Mouse (Mus musculus): ENCODE results near the gene Sec14l5. TPM values are rescaled to one million over a fixed set of nuclear protein-coding genes. Genes with fewer than 3 reads are reported as not detected.
"Not testable (repeated sequence)": the region's sequence is repeated elsewhere in the genome, so short reads cannot be mapped to it uniquely, and the experiment has no call there.

Gene Sec14l5
- polyA plus RNA-seq, 1 experiment = 0.05 TPM

- peaks cover 5% of the 10 kb centered on the region for H3K27me3 ChIP-seq (ENCODE audit: control insufficient read depth, insufficient read depth, insufficient read length)
- TF ChIP-seq POLR2AphosphoS2 (IDR thresholded peaks at IDR 0.05; ENCODE audit: insufficient read length, low read depth) (no peak), USF1 (IDR thresholded peaks at IDR 0.05; ENCODE audit: low read depth) (no peak), MYOG (IDR thresholded peaks at IDR 0.05; ENCODE audit: control insufficient read depth in 1 of 3, insufficient read depth in 1 of 3, insufficient read length in 2 of 3, low read depth in 2 of 3) (no peak), TCF3 (IDR thresholded peaks at IDR 0.05; ENCODE audit: insufficient read length, low read depth) (no peak), POLR2A (IDR thresholded peaks at IDR 0.05; ENCODE audit: insufficient read length, low read depth) (no peak), MAX (IDR thresholded peaks at IDR 0.05; ENCODE audit: low read depth) (no peak), E2F4 (IDR thresholded peaks at IDR 0.05; ENCODE audit: insufficient read depth) (no peak), CEBPB (IDR thresholded peaks at IDR 0.05; ENCODE audit: insufficient read depth, poor library complexity, severe bottlenecking) (no peak), REST (IDR thresholded peaks at IDR 0.05; ENCODE audit: insufficient read depth, insufficient read length) (no peak), TCF12 (IDR thresholded peaks at IDR 0.05; ENCODE audit: insufficient read depth, poor library complexity, severe bottlenecking) (no peak), SRF (IDR thresholded peaks at IDR 0.05; ENCODE audit: control insufficient read depth, insufficient read length, low read depth) (no peak), MYOD1 (IDR thresholded peaks at IDR 0.05; ENCODE audit: control insufficient read depth in 1 of 3, insufficient read length in 2 of 3, low read depth in 2 of 3) (no peak)
- no peak overlapping the region for H3K4me3 ChIP-seq
- H3K79me2 ChIP-seq (ENCODE audit: control insufficient read depth, insufficient read depth) = no peaks in the 10 kb centered on the region
- no peak overlapping the region for H3ac ChIP-seq (ENCODE audit: control insufficient read depth, insufficient read length)
- H3K36me3 ChIP-seq (ENCODE audit: control insufficient read depth, insufficient read depth) = no peaks in the 10 kb centered on the region
- no peak overlapping the region for H3K4me2 ChIP-seq (ENCODE audit: low read depth)
Observed at GRCm38 (mm10) chr16:5217341-5218133, 70.6 kb downstream of the Sec14l5 start.

- Histone ChIP-seq H3K36me3 (ENCODE audit: control insufficient read depth, insufficient read depth) (no peaks in the 10 kb centered on the region), H3K4me2 (ENCODE audit: low read depth) (no peak overlapping the region), H3K27me3 (ENCODE audit: control insufficient read depth, insufficient read depth, insufficient read length) (peaks cover 5% of the 10 kb centered on the region), H3K4me3 (no peak overlapping the region), H3ac (ENCODE audit: control insufficient read depth, insufficient read length) (no peak overlapping the region), H3K79me2 (ENCODE audit: control insufficient read depth, insufficient read depth) (no peaks in the 10 kb centered on the region)
- TF ChIP-seq MYOD1 (IDR thresholded peaks at IDR 0.05; ENCODE audit: control insufficient read depth in 1 of 3, insufficient read length in 2 of 3, low read depth in 2 of 3) = no peak
- no peak for TF ChIP-seq SRF (IDR thresholded peaks at IDR 0.05; ENCODE audit: control insufficient read depth, insufficient read length, low read depth)
- TF ChIP-seq MYOG (IDR thresholded peaks at IDR 0.05; ENCODE audit: control insufficient read depth in 1 of 3, insufficient read depth in 1 of 3, insufficient read length in 2 of 3, low read depth in 2 of 3) = no peak
- no peak for TF ChIP-seq TCF12 (IDR thresholded peaks at IDR 0.05; ENCODE audit: insufficient read depth, poor library complexity, severe bottlenecking)
Observed at GRCm38 (mm10) chr16:5221403-5221802, 74.5 kb downstream of the Sec14l5 start.

GRCm38 (mm10) chr16:5222140-5222539, 75.2 kb downstream of the Sec14l5 start, which contains the start of gene AU021092:
TSS of gene AU021092 (minus strand) at chr16:5222299.
- no peaks in the 10 kb centered on the region for H3K36me3 ChIP-seq (ENCODE audit: control insufficient read depth, insufficient read depth)
- TF ChIP-seq POLR2A (IDR thresholded peaks at IDR 0.05; ENCODE audit: insufficient read length, low read depth) (no peak), REST (IDR thresholded peaks at IDR 0.05; ENCODE audit: insufficient read depth, insufficient read length) (no peak), CEBPB (IDR thresholded peaks at IDR 0.05; ENCODE audit: insufficient read depth, poor library complexity, severe bottlenecking) (no peak), MYOD1 (IDR thresholded peaks at IDR 0.05; ENCODE audit: control insufficient read depth in 1 of 3, insufficient read length in 2 of 3, low read depth in 2 of 3) (no peak), POLR2AphosphoS2 (IDR thresholded peaks at IDR 0.05; ENCODE audit: insufficient read length, low read depth) (no peak), SRF (IDR thresholded peaks at IDR 0.05; ENCODE audit: control insufficient read depth, insufficient read length, low read depth) (no peak), MAX (IDR thresholded peaks at IDR 0.05; ENCODE audit: low read depth) (no peak), TCF3 (IDR thresholded peaks at IDR 0.05; ENCODE audit: insufficient read length, low read depth) (no peak), USF1 (IDR thresholded peaks at IDR 0.05; ENCODE audit: low read depth) (no peak), TCF12 (IDR thresholded peaks at IDR 0.05; ENCODE audit: insufficient read depth, poor library complexity, severe bottlenecking) (no peak), E2F4 (IDR thresholded peaks at IDR 0.05; ENCODE audit: insufficient read depth) (no peak), MYOG (IDR thresholded peaks at IDR 0.05; ENCODE audit: control insufficient read depth in 1 of 3, insufficient read depth in 1 of 3, insufficient read length in 2 of 3, low read depth in 2 of 3) (no peak)
- H3K79me2 ChIP-seq (ENCODE audit: control insufficient read depth, insufficient read depth) = no peaks in the 10 kb centered on the region
- H3ac ChIP-seq (ENCODE audit: control insufficient read depth, insufficient read length) = no peak within 1 kb of the TSS
- peaks cover 5% of the 10 kb centered on the region for H3K27me3 ChIP-seq (ENCODE audit: control insufficient read depth, insufficient read depth, insufficient read length)
- H3K4me3 ChIP-seq = no peak within 1 kb of the TSS
- H3K4me2 ChIP-seq (ENCODE audit: low read depth) = peak within 1 kb of the TSS; percentile 36

GRCm38 (mm10) chr16:5226534-5226933, 79.6 kb downstream of the Sec14l5 start:
- not testable (repeated sequence) for H3K79me2 ChIP-seq (ENCODE audit: control insufficient read depth, insufficient read depth); H3ac ChIP-seq (ENCODE audit: control insufficient read depth, insufficient read length); H3K36me3 ChIP-seq (ENCODE audit: control insufficient read depth, insufficient read depth); H3K4me2 ChIP-seq (ENCODE audit: low read depth); H3K4me3 ChIP-seq; H3K27me3 ChIP-seq (ENCODE audit: control insufficient read depth, insufficient read depth, insufficient read length)

GRCm38 (mm10) chr16:5227501-5227900, 80.6 kb downstream of the Sec14l5 start:
- not testable (repeated sequence) for H3ac ChIP-seq (ENCODE audit: control insufficient read depth, insufficient read length); H3K27me3 ChIP-seq (ENCODE audit: control insufficient read depth, insufficient read depth, insufficient read length); H3K4me2 ChIP-seq (ENCODE audit: low read depth)

GRCm38 (mm10) chr16:5228103-5228502, 81.2 kb downstream of the Sec14l5 start:
- H3K79me2 ChIP-seq (ENCODE audit: control insufficient read depth, insufficient read depth); H3K4me3 ChIP-seq; H3K27me3 ChIP-seq (ENCODE audit: control insufficient read depth, insufficient read depth, insufficient read length); H3K4me2 ChIP-seq (ENCODE audit: low read depth); H3ac ChIP-seq (ENCODE audit: control insufficient read depth, insufficient read length); H3K36me3 ChIP-seq (ENCODE audit: control insufficient read depth, insufficient read depth): not testable (repeated sequence)

More at GRCm38 (mm10) chr16:5227501-5227900, 80.6 kb downstream of the Sec14l5 start:
- not testable (repeated sequence) for H3K36me3 ChIP-seq (ENCODE audit: control insufficient read depth, insufficient read depth); H3K79me2 ChIP-seq (ENCODE audit: control insufficient read depth, insufficient read depth); H3K4me3 ChIP-seq

All from myocyte (in vitro differentiated cells).